Mouse (Mus musculus) midbrain, embryonic 12.5 days (tissue): ENCODE measurements around the gene Brap. TPM values are rescaled to one million over a fixed set of nuclear protein-coding genes. Genes with fewer than 3 reads are reported as not detected.
"Not testable (repeated sequence)": the region's sequence is repeated elsewhere in the genome, so short reads cannot be mapped to it uniquely, and the experiment has no call there.

ENCODE experiments used
- ATAC-seq: fragments of 200-750 bp; cut with Nextera tagmentation; 2 replicates; pipeline ENCODE4 v1.8.0; 2017; ENCODE audit warnings: low read depth, moderate TSS enrichment, moderate library complexity; ENCODE audit not compliant: low FRiP score
- H3K27ac ChIP-seq: fragments of 300-500 bp; sonication (generic); replicated peaks from 2 replicates; pipeline ENCODE4 v1.5.1; 2016; ENCODE audit warnings: mild to moderate bottlenecking
- H3K27me3 ChIP-seq: fragments of 300-500 bp; sonication (generic); 2 replicates; pipeline ENCODE4 v1.6.1; 2016; ENCODE audit warnings: mild to moderate bottlenecking
- H3K36me3 ChIP-seq: fragments of 300-500 bp; sonication (generic); 2 replicates; pipeline ENCODE4 v1.6.1; 2016
- H3K4me1 ChIP-seq: fragments of 300-500 bp; sonication (generic); 2 replicates; pipeline ENCODE4 v1.6.1; 2016
- H3K4me2 ChIP-seq: fragments of 300-500 bp; sonication (generic); replicated peaks from 2 replicates; pipeline ENCODE4 v1.6.1; 2016; ENCODE audit warnings: mild to moderate bottlenecking, moderate library complexity
- H3K4me3 ChIP-seq: fragments of 300-500 bp; sonication (generic); 2 replicates; pipeline ENCODE4 v1.5.1; 2016; ENCODE audit warnings: mild to moderate bottlenecking
- H3K9ac ChIP-seq: fragments of 300-500 bp; sonication (generic); replicated peaks from 2 replicates; pipeline ENCODE4 v1.6.1; 2016; ENCODE audit warnings: mild to moderate bottlenecking, moderate library complexity
- H3K9me3 ChIP-seq: fragments of 300-500 bp; sonication (generic); 2 replicates; pipeline ENCODE4 v1.6.1; 2016; ENCODE audit warnings: mild to moderate bottlenecking
- WGBS: fragments of 180-500 bp; shearing (Covaris S2); methylation state at CpG from one replicate; pipeline ENCODE4 v1.1.7; 2016; 5-methylcytosine and 5-hydroxymethylcytosine counted together
- polyA plus RNA-seq: library from polyadenylated mRNA; unstranded; fragments of >200 nt; fragmentation: Nextera tagmentation; extraction: Ambion mirVana; gene quantifications from 2 replicates; pipeline ENCODE4 v1.2.1, GENCODE M21; 2016

Gene Brap
- polyA plus RNA-seq, 1 experiment from 2014 or later: 49.0 TPM

GRCm38 (mm10) chr5:121639601-121640000, 20.8 kb upstream of the Brap start:
- no peak overlapping the region for H3K4me2 ChIP-seq
- H3K9me3 ChIP-seq: no peaks in the 10 kb centered on the region
- 89% methylated on average over 9 of the region's 9 CpGs for WGBS
- no peak overlapping the region for H3K4me3 ChIP-seq
- H3K27me3 ChIP-seq: no peaks in the 10 kb centered on the region
- no peak overlapping the region for H3K27ac ChIP-seq
- H3K9ac ChIP-seq: no peak overlapping the region
- no peaks in the 10 kb centered on the region for H3K4me1 ChIP-seq
- no peak for ATAC-seq
- H3K36me3 ChIP-seq: no peaks in the 10 kb centered on the region

- WGBS: 87% methylated on average over 7 of the region's 7 CpGs
- H3K27me3 ChIP-seq: no peaks in the 10 kb centered on the region
- no peak overlapping the region for H3K27ac ChIP-seq
- H3K9me3 ChIP-seq: no peaks in the 10 kb centered on the region
- no peak for ATAC-seq
- H3K4me2 ChIP-seq: no peak overlapping the region
- no peaks in the 10 kb centered on the region for H3K4me1 ChIP-seq
- H3K9ac ChIP-seq: no peak overlapping the region
- no peaks in the 10 kb centered on the region for H3K36me3 ChIP-seq
- H3K4me3 ChIP-seq: no peak overlapping the region
Observed at GRCm38 (mm10) chr5:121649134-121649533, 11.2 kb upstream of the Brap start.

- no peak overlapping the region for H3K4me3 ChIP-seq
- no peak overlapping the region for H3K27ac ChIP-seq
- no peaks in the 10 kb centered on the region for H3K4me1 ChIP-seq
- WGBS: 87% methylated on average over 4 of the region's 4 CpGs
- no peaks in the 10 kb centered on the region for H3K27me3 ChIP-seq
- H3K9me3 ChIP-seq: no peaks in the 10 kb centered on the region
- no peak overlapping the region for H3K9ac ChIP-seq
- no peak overlapping the region for H3K4me2 ChIP-seq
- no peak for ATAC-seq
- no peaks in the 10 kb centered on the region for H3K36me3 ChIP-seq
Observed at GRCm38 (mm10) chr5:121654526-121654925, 5.8 kb upstream of the Brap start.

GRCm38 (mm10) chr5:121656866-121657265, 3.5 kb upstream of the Brap start:
- H3K4me2 ChIP-seq, H3K4me3 ChIP-seq, H3K27me3 ChIP-seq, H3K9me3 ChIP-seq, ATAC-seq, H3K36me3 ChIP-seq, H3K9ac ChIP-seq, H3K27ac ChIP-seq: not testable (repeated sequence)
- 82% methylated on average over 6 of the region's 6 CpGs for WGBS
- H3K4me1 ChIP-seq: peaks cover 14% of the 10 kb centered on the region

GRCm38 (mm10) chr5:121657656-121658055, 2.7 kb upstream of the Brap start:
- peaks cover 15% of the 10 kb centered on the region for H3K4me1 ChIP-seq
- H3K4me2 ChIP-seq, H3K27ac ChIP-seq, H3K36me3 ChIP-seq, H3K9ac ChIP-seq, H3K9me3 ChIP-seq, H3K27me3 ChIP-seq, H3K4me3 ChIP-seq, ATAC-seq: not testable (repeated sequence)
- WGBS: 87% methylated on average over 6 of the region's 6 CpGs

GRCm38 (mm10) chr5:121660897-121661254, 513 bp downstream of the Brap start:
- H3K4me2 ChIP-seq: peak overlapping the region; percentile 87
- H3K27me3 ChIP-seq: no peaks in the 10 kb centered on the region
- H3K4me3 ChIP-seq: peak overlapping the region; percentile 97
- peaks cover 15% of the 10 kb centered on the region for H3K4me1 ChIP-seq
- 2% methylated on average over 26 of the region's 26 CpGs for WGBS
- no peaks in the 10 kb centered on the region for H3K9me3 ChIP-seq
- no peak for ATAC-seq
- H3K27ac ChIP-seq: peak overlapping the region; percentile 75
- H3K36me3 ChIP-seq: peaks cover 31% of the 10 kb centered on the region
- peak overlapping the region; percentile 93 for H3K9ac ChIP-seq

GRCm38 (mm10) chr5:121661494-121661893, 1.1 kb downstream of the Brap start:
- Histone ChIP-seq H3K9me3 (no peaks in the 10 kb centered on the region), H3K27me3 (no peaks in the 10 kb centered on the region), H3K4me3 (peak overlapping the region; percentile 97), H3K4me1 (peaks cover 15% of the 10 kb centered on the region), H3K36me3 (peaks cover 36% of the 10 kb centered on the region), H3K4me2 (peak overlapping the region; percentile 87), H3K27ac (no peak overlapping the region), H3K9ac (peak overlapping the region; percentile 93)
- no peak for ATAC-seq
- WGBS: 89% methylated on average over 5 of the region's 5 CpGs

- Histone ChIP-seq H3K36me3 (peaks cover 45% of the 10 kb centered on the region), H3K4me1 (peaks cover 15% of the 10 kb centered on the region), H3K9me3 (no peaks in the 10 kb centered on the region), H3K4me3 (no peak overlapping the region), H3K9ac (no peak overlapping the region), H3K27me3 (no peaks in the 10 kb centered on the region), H3K27ac (no peak overlapping the region), H3K4me2 (no peak overlapping the region)
- no peak for ATAC-seq
- WGBS: 87% methylated on average over 8 of the region's 8 CpGs
Observed at GRCm38 (mm10) chr5:121663456-121663855, 3.1 kb downstream of the Brap start.

GRCm38 (mm10) chr5:121664078-121664477, 3.7 kb downstream of the Brap start:
- WGBS: 86% methylated on average over 6 of the region's 6 CpGs
- no peak overlapping the region for H3K4me2 ChIP-seq
- peaks cover 15% of the 10 kb centered on the region for H3K4me1 ChIP-seq
- no peak overlapping the region for H3K27ac ChIP-seq
- H3K9ac ChIP-seq: no peak overlapping the region
- H3K9me3 ChIP-seq: no peaks in the 10 kb centered on the region
- H3K36me3 ChIP-seq: peaks cover 46% of the 10 kb centered on the region
- no peak overlapping the region for H3K4me3 ChIP-seq
- no peaks in the 10 kb centered on the region for H3K27me3 ChIP-seq
- ATAC-seq: no peak

GRCm38 (mm10) chr5:121664971-121665370, 4.6 kb downstream of the Brap start:
- WGBS: 97% methylated on average over 9 of the region's 9 CpGs
- ATAC-seq: no peak
- peaks cover 11% of the 10 kb centered on the region for H3K4me1 ChIP-seq
- H3K9ac ChIP-seq: no peak overlapping the region
- no peak overlapping the region for H3K4me2 ChIP-seq
- no peak overlapping the region for H3K4me3 ChIP-seq
- peaks cover 54% of the 10 kb centered on the region for H3K36me3 ChIP-seq
- H3K27ac ChIP-seq: no peak overlapping the region
- no peaks in the 10 kb centered on the region for H3K9me3 ChIP-seq
- no peaks in the 10 kb centered on the region for H3K27me3 ChIP-seq

GRCm38 (mm10) chr5:121667067-121667466, 6.7 kb downstream of the Brap start:
- no peaks in the 10 kb centered on the region for H3K9me3 ChIP-seq
- no peak for ATAC-seq
- no peaks in the 10 kb centered on the region for H3K4me1 ChIP-seq
- H3K4me3 ChIP-seq: no peak overlapping the region
- H3K36me3 ChIP-seq: peaks cover 66% of the 10 kb centered on the region
- H3K27ac ChIP-seq: no peak overlapping the region
- 93% methylated on average over 4 of the region's 4 CpGs for WGBS
- no peak overlapping the region for H3K4me2 ChIP-seq
- H3K27me3 ChIP-seq: no peaks in the 10 kb centered on the region
- no peak overlapping the region for H3K9ac ChIP-seq

- Histone ChIP-seq H3K9me3 (no peaks in the 10 kb centered on the region), H3K27ac (no peak overlapping the region), H3K4me1 (no peaks in the 10 kb centered on the region), H3K27me3 (no peaks in the 10 kb centered on the region), H3K9ac (no peak overlapping the region), H3K4me2 (no peak overlapping the region), H3K36me3 (peaks cover 64% of the 10 kb centered on the region), H3K4me3 (no peak overlapping the region)
- WGBS: 87% methylated on average over 6 of the region's 6 CpGs
- no peak for ATAC-seq
Observed at GRCm38 (mm10) chr5:121668411-121668810, 8.0 kb downstream of the Brap start.

- Histone ChIP-seq H3K9ac (no peak overlapping the region), H3K27ac (no peak overlapping the region), H3K9me3 (no peaks in the 10 kb centered on the region), H3K27me3 (no peaks in the 10 kb centered on the region), H3K4me2 (no peak overlapping the region), H3K36me3 (peaks cover 62% of the 10 kb centered on the region), H3K4me3 (no peak overlapping the region), H3K4me1 (no peaks in the 10 kb centered on the region)
- WGBS: 80% methylated on average over 3 of the region's 3 CpGs
- ATAC-seq: no peak
Observed at GRCm38 (mm10) chr5:121670412-121670811, 10.0 kb downstream of the Brap start.
